Mouse (Mus musculus) heart, adult 2 months (tissue): ENCODE results near the gene Slc7a11. TPM values are rescaled to one million over a fixed set of nuclear protein-coding genes. Genes with fewer than 3 reads are reported as not detected.

Experiments
- DNase-seq, 2 experiments: peaks; one replicate each; pipeline ENCODE4 v3.0.0; 2021
- H3K27ac ChIP-seq: fragments of 200-600 bp; 2 replicates; pipeline ENCODE4 v1.8.1; 2022
- H3K27me3 ChIP-seq: fragments of 200-500 bp; 2 replicates; pipeline ENCODE4 v1.6.1; 2012; ENCODE audit warnings: mild to moderate bottlenecking, low read length, inconsistent platforms, mixed read lengths; ENCODE audit not compliant: control insufficient read depth, insufficient read depth
- H3K36me3 ChIP-seq: fragments of 200-500 bp; 2 replicates; pipeline ENCODE4 v1.6.1; 2012; ENCODE audit warnings: low read length, inconsistent platforms; ENCODE audit not compliant: control insufficient read depth, insufficient read depth
- H3K4me1 ChIP-seq: fragments of 200-500 bp; 2 replicates; pipeline ENCODE4 v1.6.1; 2011; ENCODE audit warnings: low read length; ENCODE audit not compliant: control insufficient read depth, insufficient read depth
- H3K4me3 ChIP-seq: fragments of 200-600 bp; 2 replicates; pipeline ENCODE4 v1.8.1; 2022
- H3K79me2 ChIP-seq: fragments of 200-500 bp; replicated peaks from 2 replicates; pipeline ENCODE4 v1.6.1; 2012; ENCODE audit warnings: mild to moderate bottlenecking, inconsistent platforms, low read length, moderate library complexity, mixed read lengths; ENCODE audit not compliant: control insufficient read depth, insufficient read depth
- H3K9ac ChIP-seq: fragments of 200-500 bp; 2 replicates; pipeline ENCODE4 v1.6.1; 2012; ENCODE audit warnings: low read depth, mild to moderate bottlenecking, control low read depth, inconsistent platforms, low read length, mixed read lengths
- CTCF ChIP-seq: fragments of 200-600 bp; IDR thresholded peaks from 2 replicates; pipeline ENCODE4 v1.8.1; 2022; ENCODE audit warnings: antibody characterized with exemption, mild to moderate bottlenecking, moderate library complexity
- EP300 ChIP-seq: fragments of 200-500 bp; IDR thresholded peaks from 2 replicates; pipeline ENCODE4 v1.6.1; 2011; ENCODE audit warnings: low read depth, low read length, control low read depth; ENCODE audit not compliant: insufficient read depth
- POLR2A ChIP-seq: fragments of 200-500 bp; IDR thresholded peaks from 2 replicates; pipeline ENCODE4 v1.6.1; 2011; ENCODE audit warnings: mild to moderate bottlenecking, low read depth, low read length, control low read depth; ENCODE audit not compliant: insufficient read depth
- WGBS: fragments of 180-500 bp; shearing (Covaris S2); methylation state at CpG from one replicate; pipeline ENCODE4 v1.1.7; 2018; 5-methylcytosine and 5-hydroxymethylcytosine counted together
- intact Hi-C: fragments of 180-260 bp; cut with DNase I; formaldehyde crosslinking; loops from one replicate; pipeline ENCODE4 v1.15.1; 2025
- polyA plus RNA-seq: library from polyadenylated mRNA; depleted of rRNA; stranded (reverse); fragments of >200 nt; gene quantifications from 2 replicates; pipeline ENCODE4 v1.2.3, GENCODE M21; 2012
- total RNA-seq, 2 experiments: library from RNA; stranded (reverse); gene quantifications; 2 replicates each; pipeline ENCODE4 v1.2.3; 2021

The Slc7a11 gene
- total and polyA plus RNA-seq, 3 experiments = 0.02 to 0.20 TPM; not detected in 1

DNA sequence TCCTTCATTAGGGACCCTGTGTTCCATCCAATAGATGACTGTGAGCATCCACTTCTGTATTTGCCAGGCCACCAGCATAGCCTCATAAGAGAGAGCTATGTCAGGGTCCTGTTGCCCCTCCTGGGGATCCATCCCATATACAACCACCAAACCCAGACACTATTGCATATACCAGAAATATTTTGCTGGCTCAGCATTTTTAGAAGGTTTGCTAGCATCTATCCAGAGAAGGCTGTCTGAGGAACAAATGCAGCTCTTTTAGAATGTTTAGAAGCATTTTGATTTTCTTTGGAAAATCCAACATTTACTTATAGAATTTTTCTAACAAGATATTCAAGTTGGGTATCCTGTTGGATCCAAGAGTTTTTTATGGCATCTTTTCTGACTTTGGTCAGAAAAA lies 299.3 kb downstream of the Slc7a11 start:
- intact Hi-C loops = no loop called here
- DNase-seq = no peak
- Histone ChIP-seq H3K27me3 (no peaks in the 10 kb centered on the region), H3K4me3 (no peak overlapping the region), H3K27ac (no peak overlapping the region), H3K9ac (no peak overlapping the region), H3K79me2 (no peaks in the 10 kb centered on the region), H3K4me1 (no peaks in the 10 kb centered on the region), H3K36me3 (no peaks in the 10 kb centered on the region)
- TF ChIP-seq POLR2A = no peak

DNA sequence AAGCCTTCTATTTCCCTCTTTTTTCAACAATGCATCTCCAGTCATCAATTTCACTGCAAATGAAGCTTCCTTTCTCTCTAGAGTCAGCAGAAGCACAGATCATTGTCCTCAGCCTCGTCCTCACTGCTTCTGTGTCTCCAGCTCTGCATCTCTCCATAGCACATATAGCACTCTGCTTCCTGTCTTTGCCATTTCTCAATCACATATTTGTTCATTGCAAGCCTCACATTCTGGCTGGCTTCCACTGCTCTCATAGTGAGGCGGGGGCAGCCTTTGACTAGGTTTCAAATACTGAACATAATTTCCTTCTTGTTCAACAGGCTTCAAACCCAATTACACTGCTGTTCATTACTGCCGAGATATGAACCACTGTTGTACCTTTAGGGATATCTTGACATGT lies 305.1 kb downstream of the Slc7a11 start:
- TF ChIP-seq CTCF = no peak
- no peak for TF ChIP-seq POLR2A
- no peak for TF ChIP-seq EP300

DNA sequence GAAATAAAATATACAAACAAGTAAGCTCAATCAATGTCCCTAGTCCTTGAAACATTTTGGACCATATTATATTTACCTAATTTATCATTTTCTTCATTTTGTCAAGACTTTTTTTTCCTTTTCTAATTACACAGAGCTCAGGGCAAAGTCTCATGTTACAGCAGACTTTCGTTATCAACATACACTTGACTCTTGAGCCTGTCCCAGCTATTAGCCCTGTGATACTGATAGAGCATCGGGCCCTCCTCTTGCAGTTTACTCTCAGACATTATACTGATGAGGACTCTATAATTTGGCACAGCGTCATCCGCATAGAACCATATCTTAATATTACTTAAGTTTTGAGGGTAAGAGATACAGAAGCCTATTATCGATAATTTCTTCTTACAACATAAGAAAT lies 311.2 kb downstream of the Slc7a11 start:
- WGBS = 68% methylated on average over 5 of the region's 5 CpGs
- TF ChIP-seq CTCF = no peak
- no peak for TF ChIP-seq EP300
- no peak for TF ChIP-seq POLR2A

More for the DNA sequence above, 305.1 kb downstream of the Slc7a11 start:
- H3K27ac ChIP-seq = no peak overlapping the region
- H3K36me3 ChIP-seq = no peaks in the 10 kb centered on the region
- no peaks in the 10 kb centered on the region for H3K27me3 ChIP-seq
- 52% methylated on average over 3 of the region's 3 CpGs for WGBS
- no peaks in the 10 kb centered on the region for H3K79me2 ChIP-seq
- no peaks in the 10 kb centered on the region for H3K4me1 ChIP-seq
- no peak overlapping the region for H3K9ac ChIP-seq
- no peak for DNase-seq
- H3K4me3 ChIP-seq = no peak overlapping the region
- intact Hi-C loops = no loop called here

DNA sequence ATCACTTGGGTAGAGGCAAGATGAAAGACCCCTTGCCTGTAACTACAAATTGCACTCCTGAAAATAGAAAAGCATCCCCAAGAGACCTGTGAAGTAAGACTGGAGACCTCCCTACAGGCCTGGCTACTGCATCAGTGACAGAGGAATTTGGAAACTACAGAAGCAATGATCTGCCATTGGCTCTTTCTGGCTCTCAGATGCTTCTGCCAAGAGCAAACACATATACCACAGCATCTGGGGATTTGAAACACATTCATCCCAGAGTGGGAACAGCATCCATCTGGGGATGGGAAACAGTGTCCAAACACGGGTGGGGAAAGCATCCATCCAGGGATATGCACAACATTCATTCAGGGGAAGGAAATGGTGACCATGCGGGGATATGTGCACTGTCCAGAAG lies 313.1 kb downstream of the Slc7a11 start:
- DNase-seq = no peak
- H3K4me1 ChIP-seq = no peaks in the 10 kb centered on the region
- TF ChIP-seq CTCF (no peak), POLR2A (no peak), EP300 (no peak)
- no peaks in the 10 kb centered on the region for H3K79me2 ChIP-seq
- no peak overlapping the region for H3K27ac ChIP-seq
- H3K36me3 ChIP-seq = no peaks in the 10 kb centered on the region
- no peaks in the 10 kb centered on the region for H3K27me3 ChIP-seq
- no peak overlapping the region for H3K9ac ChIP-seq
- H3K4me3 ChIP-seq = no peak overlapping the region
- WGBS = 72% methylated on average over 2 of the region's 2 CpGs
- intact Hi-C loops = loop anchor here (5.0 kb wide), 1 partner anchor 838 kb away; no protein-coding TSS in a partner anchor

More for the DNA sequence above, 311.2 kb downstream of the Slc7a11 start:
- intact Hi-C loops = loop anchor here (5.0 kb wide), 1 partner anchor 840 kb away; no protein-coding TSS in a partner anchor
- Histone ChIP-seq H3K4me1 (no peaks in the 10 kb centered on the region), H3K9ac (no peak overlapping the region), H3K27ac (no peak overlapping the region), H3K79me2 (no peaks in the 10 kb centered on the region), H3K36me3 (no peaks in the 10 kb centered on the region), H3K4me3 (no peak overlapping the region), H3K27me3 (no peaks in the 10 kb centered on the region)
- DNase-seq = no peak

DNA sequence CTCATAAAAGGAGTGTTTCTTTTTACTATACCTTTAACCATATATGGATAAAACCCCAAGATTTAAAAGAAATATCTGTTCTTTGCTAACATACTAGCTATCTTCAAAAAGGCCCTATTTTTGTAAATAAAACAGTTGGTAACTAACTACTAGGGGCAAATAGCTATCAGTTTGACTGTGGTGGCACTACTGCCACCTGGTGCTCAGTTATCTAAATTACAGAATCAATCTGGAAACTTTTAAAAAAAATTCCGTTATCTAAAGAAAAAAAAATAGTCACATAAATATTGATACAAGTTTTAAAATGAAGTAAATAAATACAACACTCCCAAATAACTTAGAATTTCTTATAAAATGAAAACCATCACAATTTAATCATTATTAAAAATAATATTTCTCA lies 322.4 kb downstream of the Slc7a11 start:
- TF ChIP-seq EP300 = no peak
- TF ChIP-seq CTCF = peak; percentile 73

DNA sequence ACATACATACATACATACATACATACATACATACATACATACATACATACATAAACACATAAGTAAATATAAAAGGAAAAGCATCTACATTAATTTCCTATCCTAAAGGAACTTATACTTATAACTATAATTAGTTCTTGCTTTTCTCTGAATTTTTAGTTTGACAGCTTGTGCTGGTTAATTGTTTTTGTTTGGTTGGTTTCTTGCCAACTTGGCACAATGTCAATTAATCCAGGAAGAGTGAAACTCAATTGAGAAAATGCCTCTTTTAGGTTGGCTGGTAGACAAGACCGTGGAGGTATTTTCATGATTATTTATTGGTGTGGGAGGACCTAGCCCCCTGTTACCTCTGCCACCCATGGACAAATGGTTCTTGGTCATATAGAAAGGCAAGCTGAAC lies 327.1 kb downstream of the Slc7a11 start:
- H3K27me3 ChIP-seq = no peaks in the 10 kb centered on the region
- intact Hi-C loops = no loop called here
- H3K27ac ChIP-seq = no peak overlapping the region
- TF ChIP-seq CTCF = no peak
- H3K79me2 ChIP-seq = no peaks in the 10 kb centered on the region
- no peaks in the 10 kb centered on the region for H3K36me3 ChIP-seq
- 39% methylated on average over 1 of the region's 1 CpGs for WGBS
- H3K4me1 ChIP-seq = no peaks in the 10 kb centered on the region
- H3K9ac ChIP-seq = no peak overlapping the region
- H3K4me3 ChIP-seq = no peak overlapping the region
- no peak for DNase-seq

More for the DNA sequence above, 322.4 kb downstream of the Slc7a11 start:
- Histone ChIP-seq H3K79me2 (no peaks in the 10 kb centered on the region), H3K36me3 (no peaks in the 10 kb centered on the region), H3K4me3 (no peak overlapping the region), H3K27ac (no peak overlapping the region), H3K27me3 (no peaks in the 10 kb centered on the region), H3K9ac (no peak overlapping the region), H3K4me1 (no peaks in the 10 kb centered on the region)
- intact Hi-C loops = no loop called here
- DNase-seq = no peak
- WGBS = 47% methylated on average over 1 of the region's 1 CpGs

DNA sequence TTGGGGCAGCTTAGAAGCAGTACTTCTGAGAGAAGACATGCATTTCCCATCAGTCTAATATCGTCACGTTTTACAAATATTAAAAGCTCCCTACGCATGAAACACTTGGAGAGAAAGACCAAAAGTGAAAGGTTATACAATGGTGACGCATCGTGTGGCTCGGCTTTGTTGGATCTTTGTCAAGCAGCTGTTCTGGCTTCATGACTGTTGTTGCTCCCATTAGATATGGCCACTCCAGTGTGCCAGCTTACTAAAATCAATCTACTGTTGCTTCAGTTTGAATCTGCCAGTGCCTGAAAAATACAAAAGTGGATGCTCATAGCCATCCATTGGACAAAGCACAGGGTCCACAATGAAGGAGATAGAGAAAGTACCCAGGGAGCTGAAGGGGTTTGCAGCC lies 337.9 kb downstream of the Slc7a11 start:
- H3K79me2 ChIP-seq = no peaks in the 10 kb centered on the region
- TF ChIP-seq EP300 (no peak), CTCF (no peak), POLR2A (no peak)
- no peak overlapping the region for H3K9ac ChIP-seq
- H3K4me3 ChIP-seq = no peak overlapping the region
- DNase-seq = peak; percentile 21 to 26
- no peaks in the 10 kb centered on the region for H3K27me3 ChIP-seq
- intact Hi-C loops = no loop called here
- no peak overlapping the region for H3K27ac ChIP-seq
- no peaks in the 10 kb centered on the region for H3K36me3 ChIP-seq
- WGBS = 75% methylated on average over 6 of the region's 6 CpGs
- no peaks in the 10 kb centered on the region for H3K4me1 ChIP-seq
